Mouse (Mus musculus) G1E (cell line): ENCODE results near the gene Gm13285.
"Not testable (repeated sequence)": the region's sequence is repeated elsewhere in the genome, so short reads cannot be mapped to it uniquely, and the experiment has no call there.

ENCODE experiments used
- CTCF ChIP-seq: IDR thresholded peaks from 2 replicates; pipeline ENCODE4 v1.5.1; 2012; ENCODE audit warnings: low read depth, low read length, inconsistent platforms, mixed read lengths
- GATA1 ChIP-seq: IDR thresholded peaks from 2 replicates; pipeline ENCODE4 v1.6.1; 2012; ENCODE audit warnings: borderline replicate concordance, low read length, inconsistent platforms, mixed read lengths
- POLR2AphosphoS5 ChIP-seq: IDR thresholded peaks from 2 replicates; pipeline ENCODE4 v1.6.1; 2012; ENCODE audit warnings: low read depth, low read length, inconsistent platforms; ENCODE audit not compliant: insufficient replicate concordance

- TF ChIP-seq CTCF, GATA1, POLR2AphosphoS5: not testable (repeated sequence)
These were observed 6.3 kb downstream of the Gm13285 start for GRCm38 (mm10) chr4:88805761-88806160.
